Mouse (Mus musculus) MEL (cell line): ENCODE data around the gene Poc1a. TPM values are rescaled to one million over a fixed set of nuclear protein-coding genes. Genes with fewer than 3 reads are reported as not detected.

Experiments used
- DNase-seq: peaks from one replicate; pipeline ENCODE4 v3.0.0; 2011; ENCODE audit warnings: low read depth, low spot score
- H3K27ac ChIP-seq: 2 replicates; pipeline ENCODE4 v1.5.1; 2012; ENCODE audit warnings: low read depth, mild to moderate bottlenecking, control low read depth, low read length, moderate library complexity; ENCODE audit not compliant: control insufficient read depth
- H3K27me3 ChIP-seq, 2 experiments: fragments of 150-350 bp in 1 of 2; sonication (generic) in 1 of 2; 2 replicates each; pipeline ENCODE4 v1.6.1; 2012; ENCODE audit warnings: low read length in 2 of 2, mild to moderate bottlenecking in 2 of 2, improper control_type of control experiment in 1 of 2, moderate library complexity in 1 of 2; ENCODE audit not compliant: insufficient read depth in 2 of 2, control insufficient read depth in 1 of 2
- H3K36me3 ChIP-seq, 2 experiments: 2 replicates each; pipeline ENCODE4 v1.6.1; 2012 to 2014; ENCODE audit warnings: low read length in 2 of 2, improper control_type of control experiment in 1 of 2, inconsistent platforms in 1 of 2, mild to moderate bottlenecking in 1 of 2; ENCODE audit not compliant: insufficient read depth in 2 of 2, control insufficient read depth in 1 of 2
- H3K4me1 ChIP-seq, 2 experiments: fragments of 150-350 bp in 1 of 2; sonication (generic) in 1 of 2; 2 replicates each; pipeline ENCODE4 v1.6.1; 2012; ENCODE audit warnings: low read length in 2 of 2, improper control_type of control experiment in 1 of 2, mild to moderate bottlenecking in 1 of 2; ENCODE audit not compliant: insufficient read depth in 2 of 2, control insufficient read depth in 1 of 2
- H3K4me3 ChIP-seq, 2 experiments: fragments of 150-350 bp in 1 of 2; sonication (generic) in 1 of 2; 2 replicates each; pipeline ENCODE4 v1.5.1; 2012; ENCODE audit warnings: low read depth in 2 of 2, low read length in 2 of 2, mild to moderate bottlenecking in 2 of 2, moderate library complexity in 2 of 2, control low read depth in 1 of 2, improper control_type of control experiment in 1 of 2; ENCODE audit not compliant: control insufficient read depth in 1 of 2, insufficient read depth in 1 of 2
- H3K79me2 ChIP-seq: 2 replicates; pipeline ENCODE4 v1.6.1; 2012; ENCODE audit warnings: mild to moderate bottlenecking, low read length, moderate library complexity; ENCODE audit not compliant: control insufficient read depth, poor library complexity, insufficient read depth
- H3K9ac ChIP-seq: 2 replicates; pipeline ENCODE4 v1.6.1; 2012; ENCODE audit warnings: low read depth, mild to moderate bottlenecking, control low read depth, low read length, moderate library complexity; ENCODE audit not compliant: control insufficient read depth, poor library complexity, severe bottlenecking
- H3K9me3 ChIP-seq: fragments of 150-350 bp; sonication (generic); replicated peaks from 2 replicates; pipeline ENCODE4 v1.6.1; 2012; ENCODE audit warnings: mild to moderate bottlenecking, low read length, improper control_type of control experiment, moderate library complexity; ENCODE audit not compliant: insufficient read depth
- CTCF ChIP-seq, 3 experiments: IDR thresholded peaks in 2 of 3; conservative IDR thresholded peaks in 1 of 3; 2 replicates each; pipeline ENCODE4 v1.5.1; 2011 to 2012; ENCODE audit warnings: low read length in 3 of 3, low read depth in 2 of 3, mild to moderate bottlenecking in 2 of 3, improper control_type of control experiment in 1 of 3, inconsistent platforms in 1 of 3, mixed read lengths in 1 of 3, moderate library complexity in 1 of 3; ENCODE audit not compliant: control insufficient read depth in 1 of 3, insufficient read depth in 1 of 3, poor library complexity in 1 of 3, severe bottlenecking in 1 of 3
- EP300 ChIP-seq, 2 experiments: IDR thresholded peaks; 2 replicates each; pipeline ENCODE4 v1.6.1; 2011; ENCODE audit warnings: improper control_type of control experiment in 2 of 2, low read length in 2 of 2, low read depth in 1 of 2, mild to moderate bottlenecking in 1 of 2
- ETS1 ChIP-seq: IDR thresholded peaks from 2 replicates; pipeline ENCODE4 v1.6.1; 2012; ENCODE audit warnings: low read depth, mild to moderate bottlenecking, inconsistent platforms, low read length, improper control_type of control experiment, moderate library complexity
- HCFC1 ChIP-seq: IDR thresholded peaks from 2 replicates; pipeline ENCODE4 v1.6.1; 2012; ENCODE audit warnings: low read depth, mild to moderate bottlenecking, inconsistent platforms, low read length, improper control_type of control experiment, moderate library complexity
- MAX ChIP-seq: IDR thresholded peaks from 2 replicates; pipeline ENCODE4 v1.6.1; 2011; ENCODE audit warnings: low read length, improper control_type of control experiment
- MEF2A ChIP-seq: IDR thresholded peaks from 2 replicates; pipeline ENCODE4 v1.6.1; 2014; ENCODE audit warnings: low read depth, mild to moderate bottlenecking, inconsistent platforms, low read length, improper control_type of control experiment; ENCODE audit not compliant: poor library complexity, insufficient replicate concordance, severe bottlenecking; ENCODE audit errors: extremely low read depth
- MXI1 ChIP-seq: IDR thresholded peaks from 2 replicates; pipeline ENCODE4 v1.6.1; 2011; ENCODE audit warnings: mild to moderate bottlenecking, low read depth, low read length, improper control_type of control experiment
- MYB ChIP-seq: IDR thresholded peaks from 2 replicates; pipeline ENCODE4 v1.6.1; 2011; ENCODE audit warnings: mild to moderate bottlenecking, low read depth, low read length, improper control_type of control experiment
- MYC ChIP-seq: IDR thresholded peaks from 2 replicates; pipeline ENCODE4 v1.6.1; 2011; ENCODE audit warnings: low read depth, mild to moderate bottlenecking, low read length, improper control_type of control experiment, moderate library complexity
- NELFE ChIP-seq: IDR thresholded peaks from 2 replicates; pipeline ENCODE4 v1.6.1; 2011; ENCODE audit warnings: low read depth, low read length, improper control_type of control experiment
- POLR2A ChIP-seq, 2 experiments: IDR thresholded peaks; 2 replicates each; pipeline ENCODE4 v1.6.1; 2011 to 2012; ENCODE audit warnings: low read length in 2 of 2, mild to moderate bottlenecking in 2 of 2, control low read depth in 1 of 2, improper control_type of control experiment in 1 of 2, low read depth in 1 of 2, moderate library complexity in 1 of 2; ENCODE audit not compliant: control insufficient read depth in 1 of 2, insufficient read depth in 1 of 2, poor library complexity in 1 of 2
- SIN3A ChIP-seq: IDR thresholded peaks from 2 replicates; pipeline ENCODE4 v1.6.1; 2012; ENCODE audit warnings: low read length, improper control_type of control experiment, inconsistent platforms
- TBP ChIP-seq: IDR thresholded peaks from 2 replicates; pipeline ENCODE4 v1.8.0; 2011; ENCODE audit warnings: low read depth, low read length, improper control_type of control experiment
- ZKSCAN1 ChIP-seq: IDR thresholded peaks from 2 replicates; pipeline ENCODE4 v1.6.1; 2012; ENCODE audit warnings: low read depth, mild to moderate bottlenecking, inconsistent platforms, low read length, improper control_type of control experiment, moderate library complexity
- ZMIZ1 ChIP-seq: IDR thresholded peaks from 2 replicates; pipeline ENCODE4 v1.6.1; 2012; ENCODE audit warnings: low read depth, mild to moderate bottlenecking, inconsistent platforms, low read length, improper control_type of control experiment, moderate library complexity
- polyA plus RNA-seq, 2 experiments: library from polyadenylated mRNA; stranded (reverse) in 1 of 2; unstranded in 1 of 2; fragments of >175 nt in 1 of 2; fragments of >200 nt in 1 of 2; gene quantifications; 2 replicates each; pipeline versions ENCODE4 v1.2.1 to v1.2.4; 2012; ENCODE audit warnings: low replicate concordance in 2 of 2, low read depth in 1 of 2; ENCODE audit not compliant: insufficient read length in 2 of 2, insufficient read depth in 1 of 2, missing spikeins in 1 of 2
- total RNA-seq: library from RNA; depleted of rRNA; stranded (reverse); fragments of 300-350 nt; gene quantifications from 2 replicates; pipeline ENCODE4 v1.2.3, GENCODE M21; 2012

Gene Poc1a
- total and polyA plus RNA-seq, 3 experiments = 33.8 to 41.3 TPM; not detected in 1

DNA sequence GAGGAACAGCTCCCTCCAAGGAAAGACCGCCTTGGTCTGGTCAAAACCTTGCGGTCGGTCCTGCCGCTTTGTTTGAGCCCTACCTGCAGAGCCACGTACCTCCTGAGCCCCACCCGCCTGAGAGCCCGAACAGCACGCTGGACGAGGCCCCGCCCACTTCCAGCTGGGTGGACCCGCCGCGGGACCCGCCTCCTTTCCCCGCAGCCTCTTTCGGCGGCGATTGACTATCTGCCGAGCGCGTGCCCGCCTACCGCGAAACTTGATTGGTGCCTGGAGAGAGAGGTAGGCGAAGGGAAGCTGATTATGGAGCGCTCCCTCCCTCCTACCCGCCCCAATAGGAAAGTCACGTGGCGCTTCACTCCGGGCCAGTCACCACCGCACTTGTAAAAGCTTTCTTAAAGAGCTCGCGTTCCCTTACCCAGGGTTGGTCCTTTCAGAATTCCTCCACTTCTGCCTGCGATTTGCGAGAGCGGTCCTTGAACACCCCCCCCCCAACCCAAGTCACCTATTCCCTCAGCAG, 86.8 kb downstream of the Poc1a start (continued):
- TF ChIP-seq MAX = peak; percentile 99
- no peak for TF ChIP-seq MEF2A
- peak; percentile 68 for TF ChIP-seq HCFC1
- no peak for TF ChIP-seq ZMIZ1
- peak; percentile 50 for TF ChIP-seq NELFE
- TF ChIP-seq EP300 (IDR thresholded peaks at IDR 0.05; ENCODE audit: low read depth in 1 of 2, low read length in 2 of 2) = no peak
- TF ChIP-seq MYB = no peak

DNA sequence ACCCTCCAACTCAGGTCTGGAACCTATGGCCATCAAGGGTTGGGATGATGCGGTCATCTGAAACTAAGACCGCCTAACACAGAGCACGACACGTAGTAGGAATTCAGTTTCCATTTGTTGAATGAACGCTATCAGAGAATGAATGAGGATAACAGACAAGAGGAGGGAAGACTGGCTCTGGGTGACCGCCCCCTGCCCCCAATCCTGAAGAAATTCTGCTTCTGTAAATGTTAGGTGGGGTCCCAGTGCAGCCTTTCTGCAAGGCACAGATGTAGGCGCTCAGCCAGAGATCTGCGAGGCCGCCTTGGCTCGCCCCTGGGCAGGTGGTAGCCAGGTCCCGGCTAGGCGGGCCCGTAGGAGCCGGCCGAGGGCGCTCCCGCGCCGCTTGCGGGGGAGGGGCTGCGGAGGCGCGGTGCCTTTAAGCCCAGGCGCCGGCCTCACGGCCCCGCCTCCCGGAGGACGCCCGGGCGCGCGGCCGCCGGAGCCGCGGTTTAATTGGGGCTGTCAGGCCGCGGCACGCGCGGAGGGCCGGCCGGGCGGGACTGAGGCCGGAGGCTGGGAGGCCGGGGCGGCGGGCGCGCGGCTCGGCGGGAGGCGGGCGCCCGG, 87.4 kb downstream of the Poc1a start, which contains the start of gene Dusp7:
Gene Dusp7, plus strand, starts transcription at position 521 of the 606 bp plus-strand sequence.
- H3K36me3 ChIP-seq = peaks cover 0 to 4% of the 10 kb centered on the region in 2 experiments; a peak in 2 of 4 replicates
- H3K9me3 ChIP-seq = no peaks in the 10 kb centered on the region
- H3K79me2 ChIP-seq = peaks cover 15% of the 10 kb centered on the region
- TF ChIP-seq NELFE (peak; percentile 25), CTCF (IDR thresholded peaks at IDR 0.05 in 2 of 3, conservative IDR thresholded peaks at IDR 0.05 in 1 of 3; ENCODE audit: control insufficient read depth in 1 of 3, insufficient read depth in 1 of 3, low read depth in 2 of 3, low read length in 3 of 3, poor library complexity in 1 of 3, severe bottlenecking in 1 of 3) (0 out of 6 replicates have a peak, but pooled peaks of 1 of the 3 experiments have one; percentile 13), ZKSCAN1 (peak; percentile 84; the same call in 1 of the 2 replicates), POLR2A (IDR thresholded peaks at IDR 0.05; ENCODE audit: control insufficient read depth in 1 of 2, insufficient read depth in 1 of 2, low read depth in 1 of 2, low read length in 2 of 2, poor library complexity in 1 of 2) (peak in 1 of 2 experiments; percentile 15; a peak in 1 of 4 replicates), MYC (peak; percentile 28; the same call in 1 of the 2 replicates), ETS1 (0 out of 2 replicates have a peak, but pooled peaks have one; percentile 2), MXI1 (no peak; the same call in 1 of the 2 replicates), HCFC1 (0 out of 2 replicates have a peak, but pooled peaks have one; percentile 7), MEF2A (no peak), TBP (no peak), SIN3A (peak; percentile 70)
- H3K27ac ChIP-seq = peak within 1 kb of the TSS; percentile 74
- H3K27me3 ChIP-seq = no peaks in the 10 kb centered on the region
- H3K4me3 ChIP-seq = peak within 1 kb of the TSS; percentile 78 to 80
- H3K4me1 ChIP-seq = peaks cover 0 to 16% of the 10 kb centered on the region in 2 experiments; a peak in 2 of 4 replicates
- DNase-seq = peak; percentile 79
- H3K9ac ChIP-seq = peak within 1 kb of the TSS; percentile 83
